Comparison of ENCODE assay signal across 8 mouse cellular contexts in the genomic region with DNA sequence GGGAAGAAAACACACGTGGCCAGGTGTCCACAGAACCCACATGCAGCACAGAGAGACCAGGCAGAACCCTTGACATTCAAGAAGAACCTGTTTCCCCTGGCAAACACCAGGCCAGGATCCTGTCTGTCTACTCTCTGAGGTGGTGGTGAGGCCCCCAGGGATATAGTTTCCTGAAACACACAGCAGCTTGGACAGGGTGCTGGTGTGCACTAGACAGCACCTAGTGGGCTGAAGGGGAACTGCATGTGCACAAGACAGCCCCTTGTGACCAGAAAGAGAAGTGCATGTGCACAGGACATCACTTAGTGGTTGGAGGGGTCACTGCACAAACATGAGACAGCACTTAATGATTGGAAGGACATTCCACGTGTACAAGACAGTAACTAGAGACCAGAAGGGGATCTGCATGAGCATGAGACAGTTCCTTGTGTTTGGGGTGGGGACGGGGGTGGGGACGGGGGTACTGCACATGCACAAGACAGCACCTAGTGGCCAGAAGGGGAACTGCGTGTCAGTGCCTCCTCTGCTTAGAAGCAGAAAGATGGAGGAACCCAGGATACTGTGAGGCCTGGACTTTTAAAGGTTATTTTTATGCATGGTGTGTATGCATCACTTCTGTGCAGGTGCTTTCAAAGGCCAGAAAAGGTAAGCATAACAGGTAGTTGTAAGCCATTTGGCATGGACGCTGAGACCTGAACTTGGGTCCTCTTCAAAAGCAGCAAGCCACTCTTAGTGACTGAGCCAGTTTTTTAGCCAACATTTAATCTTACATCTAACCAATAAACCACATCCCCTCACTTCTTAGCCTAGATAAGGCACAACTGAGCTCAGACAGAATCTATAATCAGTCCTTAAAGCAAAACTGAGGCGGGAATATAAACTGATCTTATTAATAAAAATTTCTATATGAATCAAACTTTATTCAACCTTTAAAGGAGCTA. TPM values are rescaled to one million over a fixed set of nuclear protein-coding genes. Genes with fewer than 3 reads are reported as not detected.
A peak's percentile ranks its signal among the peaks of the same experiment; 100 is the strongest.
DNase-seq lines count a peak whose midpoint lies in the region; ATAC-seq and TF ChIP-seq lines count a peak whose summit lies in the region.
"Had no signal": no experiment of that assay in that cellular context is flagged by ENCODE, and none has a peak within 500 bp of the region (broad histone marks: within the 10 kb centered on the region; RNA-seq: fewer than 3 reads in every experiment).

No protein-coding gene starts in this region.

- no peak for ATAC-seq in hindbrain, embryonic 16.5 days

- no peaks in the 10 kb centered on the region; the same call in none of the 2 replicates for H3K9me3 ChIP-seq in hindbrain, embryonic 16.5 days (ENCODE audit: control insufficient read depth, low read length)
- H3K9me3 ChIP-seq: heart, embryonic 15.5 days had no signal

- H3K27me3 ChIP-seq in hindbrain, embryonic 16.5 days (replicated peaks; ENCODE audit: control insufficient read depth, insufficient read depth, low read length): no peaks in the 10 kb centered on the region
- H3K27me3 ChIP-seq: heart, embryonic 15.5 days had no signal

- WGBS in hindbrain, embryonic 16.5 days: 83% methylated on average over 7 of the region's 7 CpGs

- no peak overlapping the region for H3K27ac ChIP-seq in layer of hippocampus, adult 2 months
- no peak overlapping the region for H3K27ac ChIP-seq in hindbrain, embryonic 16.5 days (ENCODE audit: low read depth, low read length)
- H3K27ac ChIP-seq: heart, embryonic 15.5 days had no signal

- DNase-seq in layer of hippocampus, adult 2 months (ENCODE audit: low spot score in 2 of 2): no peak
- DNase-seq in layer of hippocampus, adult 18-20 months (ENCODE audit: low spot score in 2 of 2): no peak
- DNase-seq in ZHBTc4 (ENCODE audit: low read depth, low spot score): peak; percentile 87
- peak; percentile 62 for DNase-seq in induced T-regulatory cell, adult 2 months (ENCODE audit: low read depth)
- peak; percentile 26 to 48 for DNase-seq in natural killer cell, adult 2 months (ENCODE audit: low spot score in 2 of 2)
- no peak for DNase-seq in cerebellum, adult 9-10 months

- H3K4me1 ChIP-seq in hindbrain, embryonic 16.5 days (ENCODE audit: control insufficient read depth, insufficient read depth, low read depth, low read length): no peaks in the 10 kb centered on the region
- H3K4me1 ChIP-seq: heart, embryonic 15.5 days had no signal

- no peaks in the 10 kb centered on the region for H3K36me3 ChIP-seq in hindbrain, embryonic 16.5 days (ENCODE audit: control insufficient read depth, insufficient read depth, low read length)
- H3K36me3 ChIP-seq: heart, embryonic 15.5 days had no signal

- H3K4me2 ChIP-seq in hindbrain, embryonic 16.5 days (ENCODE audit: low read length): no peak overlapping the region
- H3K4me2 ChIP-seq: heart, embryonic 15.5 days had no signal

- TF ChIP-seq CTCF in layer of hippocampus, adult 2 months (conservative IDR thresholded peaks at IDR 0.05): peak; percentile 68

- no peak overlapping the region for H3K4me3 ChIP-seq in layer of hippocampus, adult 2 months
- no peak overlapping the region for H3K4me3 ChIP-seq in hindbrain, embryonic 16.5 days (ENCODE audit: low read length)
- H3K4me3 ChIP-seq: heart, embryonic 15.5 days had no signal

- H3K9ac ChIP-seq in hindbrain, embryonic 16.5 days (ENCODE audit: low read depth, low read length): no peak overlapping the region
- H3K9ac ChIP-seq: heart, embryonic 15.5 days had no signal

RNA-seq across cellular contexts. Expression of gene Ano1, which starts 54.7 kb away (rescaled TPM):
- total RNA-seq in layer of hippocampus, adult 2 months (2021): 1 to 10 TPM; 2.7 to 3.5 TPM
- 1 to 10 TPM; 2.6 to 2.8 TPM for total RNA-seq in layer of hippocampus, adult 18-20 months (2021)
- 5.2 and 5.7 TPM in 2 replicates for polyA plus RNA-seq in hindbrain, embryonic 16.5 days (2015; fragmentation: Nextera tagmentation; extraction: Ambion mirVana)

Comparison
In these comparisons a context has a peak if more than half of its experiments do, and no peak if none do; other contexts are left out.
1. DNase-seq: peak in ZHBTc4 (single experiment), induced T-regulatory cell, adult 2 months (single experiment) and natural killer cell, adult 2 months (2 of 2); none in layer of hippocampus, adult 2 months (0 of 2), layer of hippocampus, adult 18-20 months (0 of 2) and cerebellum, adult 9-10 months (single experiment).